In the genomic region with DNA sequence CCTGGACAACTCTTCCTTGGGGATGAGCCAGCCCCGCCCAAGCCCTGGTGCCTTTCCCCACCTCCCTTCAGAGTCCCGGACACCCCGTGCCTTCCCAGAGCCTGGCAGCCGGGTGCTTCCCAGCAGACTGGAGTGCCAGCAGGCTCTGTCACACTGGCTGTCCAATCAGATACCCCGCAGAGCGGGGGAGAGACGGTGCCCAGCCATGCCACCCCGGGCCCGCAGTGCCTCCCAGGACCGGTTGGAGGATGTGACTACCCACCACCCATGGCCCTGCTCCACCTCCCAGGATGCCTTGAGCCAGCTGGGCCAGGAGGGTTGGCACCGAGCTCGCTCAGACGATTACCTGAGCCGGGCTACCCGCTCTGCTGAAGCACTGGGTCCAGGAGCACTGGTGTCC, we compare ENCODE assay signal across 10 mouse cellular contexts. TPM values are rescaled to one million over a fixed set of nuclear protein-coding genes. Genes with fewer than 3 reads are reported as not detected.
DNase-seq lines count a peak whose midpoint lies in the region; ATAC-seq and TF ChIP-seq lines count a peak whose summit lies in the region.
"Had no signal": no experiment of that assay in that cellular context is flagged by ENCODE, and none has a peak within 500 bp of the region (broad histone marks: within the 10 kb centered on the region; RNA-seq: fewer than 3 reads in every experiment).

No protein-coding gene starts in this region.

- intact Hi-C loops in left cerebral cortex, adult 2 months (cut with DNase I), result loop anchor here (2.0 kb wide), 1 partner anchor 15 kb away; no protein-coding TSS in a partner anchor
- intact Hi-C loops in left cerebral cortex, postnatal 10 days (cut with DNase I), result no loop called here

- H3K27ac ChIP-seq in left cerebral cortex, adult 2 months, result peak overlapping the region; percentile 97
- H3K27ac ChIP-seq in forebrain, embryonic 14.5 days (ENCODE audit: low read depth, low read length), result no peak overlapping the region
- no peak overlapping the region for H3K27ac ChIP-seq in hindbrain, embryonic 16.5 days (ENCODE audit: low read depth, low read length)
- H3K27ac ChIP-seq: intestine, embryonic 15.5 days had no signal

- H3K4me1 ChIP-seq in forebrain, embryonic 14.5 days (ENCODE audit: control insufficient read depth, insufficient read depth, low read length), result peaks cover 21% of the 10 kb centered on the region
- H3K4me1 ChIP-seq in hindbrain, embryonic 16.5 days (ENCODE audit: control insufficient read depth, insufficient read depth, low read depth, low read length), result peaks cover 31% of the 10 kb centered on the region

- 94% methylated on average over 15 of the region's 15 CpGs for WGBS in forebrain, embryonic 14.5 days
- 89% methylated on average over 12 of the region's 15 CpGs for WGBS in hindbrain, embryonic 16.5 days

- peak overlapping the region; percentile 61 for H3K4me2 ChIP-seq in forebrain, embryonic 14.5 days (ENCODE audit: low read length)
- peak overlapping the region; percentile 94; the same call in 1 of the 2 replicates for H3K4me2 ChIP-seq in hindbrain, embryonic 16.5 days (ENCODE audit: low read length)

- no peaks in the 10 kb centered on the region for H3K9me3 ChIP-seq in forebrain, embryonic 14.5 days (replicated peaks; ENCODE audit: control insufficient read depth, low read length)
- H3K9me3 ChIP-seq in hindbrain, embryonic 16.5 days (ENCODE audit: control insufficient read depth, low read length), result no peaks in the 10 kb centered on the region
- H3K9me3 ChIP-seq: intestine, embryonic 15.5 days had no signal

- H3K36me3 ChIP-seq in forebrain, embryonic 14.5 days (ENCODE audit: control insufficient read depth, insufficient read depth, low read length), result peaks cover 23% of the 10 kb centered on the region; the same call in 1 of the 2 replicates
- H3K36me3 ChIP-seq in hindbrain, embryonic 16.5 days (ENCODE audit: control insufficient read depth, insufficient read depth, low read length), result peaks cover 25% of the 10 kb centered on the region

- no peak for DNase-seq in left cerebral cortex, adult 2 months (ENCODE audit: extremely low spot score in 1 of 2, low spot score in 2 of 2)
- DNase-seq in left cerebral cortex, postnatal 10 days (ENCODE audit: extremely low spot score in 1 of 2, low spot score in 2 of 2), result no peak
- DNase-seq in forebrain, embryonic 14.5 days (ENCODE audit: low spot score), result no peak
- DNase-seq in spleen, adult 18-20 months, result no peak
- DNase-seq in lung, postnatal 36 days, result no peak
- DNase-seq in right cerebral cortex, adult 2 months (ENCODE audit: low spot score in 2 of 2), result no peak
- DNase-seq in thymus, postnatal 14 days, result no peak

- H3K27me3 ChIP-seq in forebrain, embryonic 14.5 days (replicated peaks; ENCODE audit: control insufficient read depth, insufficient read depth, low read length), result no peaks in the 10 kb centered on the region
- no peaks in the 10 kb centered on the region for H3K27me3 ChIP-seq in hindbrain, embryonic 16.5 days (replicated peaks; ENCODE audit: control insufficient read depth, insufficient read depth, low read length)
- H3K27me3 ChIP-seq: intestine, embryonic 15.5 days had no signal

- TF ChIP-seq CTCF in left cerebral cortex, adult 2 months (IDR thresholded peaks at IDR 0.05), result no peak

- ATAC-seq in forebrain, embryonic 14.5 days, result no peak
- no peak for ATAC-seq in hindbrain, embryonic 16.5 days
- ATAC-seq: intestine, embryonic 15.5 days had no signal

- H3K4me3 ChIP-seq in left cerebral cortex, adult 2 months, result peak overlapping the region; percentile 83
- H3K4me3 ChIP-seq in forebrain, embryonic 14.5 days (ENCODE audit: low read depth, low read length), result 0 out of 2 replicates have a peak overlapping the region, but pooled peaks have one; percentile 48
- H3K4me3 ChIP-seq in hindbrain, embryonic 16.5 days (ENCODE audit: low read length), result no peak overlapping the region; the same call in 1 of the 2 replicates
- H3K4me3 ChIP-seq: intestine, embryonic 15.5 days had no signal

- peak overlapping the region; percentile 73; the same call in 1 of the 2 replicates for H3K9ac ChIP-seq in forebrain, embryonic 14.5 days (ENCODE audit: low read length)
- peak overlapping the region; percentile 79; the same call in 1 of the 2 replicates for H3K9ac ChIP-seq in hindbrain, embryonic 16.5 days (ENCODE audit: low read depth, low read length)
- H3K9ac ChIP-seq: intestine, embryonic 15.5 days had no signal

RNA-seq across cellular contexts. Expression of a gene that starts 36.3 kb away (rescaled TPM):
- 10 to 100 TPM; 64.4 to 78.6 TPM for total RNA-seq in left cerebral cortex, adult 2 months (2021)
- 10 to 100 TPM; 84.0 to 91.8 TPM for total RNA-seq in left cerebral cortex, postnatal 10 days (2021)
- polyA plus RNA-seq in forebrain, embryonic 14.5 days (2014; fragmentation: Nextera tagmentation; extraction: Ambion mirVana), result 5.4 and 6.3 TPM in 2 replicates
- 8.5 and 9.4 TPM in 2 replicates for polyA plus RNA-seq in hindbrain, embryonic 16.5 days (2015; fragmentation: Nextera tagmentation; extraction: Ambion mirVana)

RNA-seq across cellular contexts. Expression of a gene that starts 48.5 kb away (rescaled TPM):
- total RNA-seq in left cerebral cortex, adult 2 months (2021), result not detected
- total RNA-seq in left cerebral cortex, postnatal 10 days (2021), result not detected
- 0.40 TPM in 1 of 2 replicates, not detected in the other for polyA plus RNA-seq in forebrain, embryonic 14.5 days (2014; fragmentation: Nextera tagmentation; extraction: Ambion mirVana)
- polyA plus RNA-seq in hindbrain, embryonic 16.5 days (2015; fragmentation: Nextera tagmentation; extraction: Ambion mirVana), result 0.85 and 0.87 TPM in 2 replicates
- total RNA-seq: layer of hippocampus, postnatal 36 days had no signal
